Mouse (Mus musculus) MEL-GATA-1-ER (cell line): ENCODE data around the gene Magi2.

Source experiments
- DNase-seq: peaks from one replicate; pipeline ENCODE4 v3.0.0-alpha.2; 2012; ENCODE audit warnings: low read depth; ENCODE audit errors: extremely low read depth

Gene Magi2

DNA sequence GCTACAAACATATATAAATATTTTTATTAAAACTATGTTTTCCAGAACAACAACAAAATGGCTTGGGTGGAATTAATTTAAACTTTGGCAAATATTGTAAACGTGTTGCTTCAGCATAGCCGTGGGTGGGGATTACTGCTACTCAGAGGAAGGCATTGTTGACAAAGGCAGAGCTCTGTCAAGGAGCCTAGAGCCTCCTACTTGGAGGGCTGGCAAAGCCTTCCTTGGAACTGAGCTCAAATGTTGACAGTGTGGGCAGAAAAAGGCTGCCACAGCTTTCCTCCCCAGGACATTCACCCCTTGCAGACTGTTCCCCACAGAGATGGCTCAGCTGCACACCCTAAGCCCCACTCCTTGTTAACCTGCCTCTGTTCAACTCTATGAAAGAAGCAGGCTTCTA is 1526.3 kb downstream of the Magi2 start:
- DNase-seq, result no peak

DNA sequence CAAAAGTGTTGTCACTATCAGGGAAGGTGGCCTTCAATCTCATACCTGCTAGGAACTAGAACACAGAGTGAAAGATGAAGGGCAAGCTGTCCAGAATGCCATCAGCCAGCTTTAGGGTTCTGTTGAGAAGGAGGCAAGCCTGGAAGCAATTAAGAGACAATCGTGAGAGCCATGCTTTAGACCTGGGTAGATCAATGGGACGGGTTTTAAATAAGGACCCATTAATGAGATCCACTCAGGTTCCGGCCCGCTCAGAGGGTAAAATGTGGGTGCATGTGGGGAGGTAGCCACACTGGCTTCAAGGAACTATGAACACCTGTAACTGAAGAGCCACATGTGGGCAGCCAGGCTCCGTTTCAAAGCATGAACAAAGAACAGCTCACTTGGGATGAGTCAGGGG is 1527.1 kb downstream of the Magi2 start:
- DNase-seq, result no peak
